Mouse (Mus musculus): ENCODE results near the gene Syde2.
"Not testable (repeated sequence)": the region's sequence is repeated elsewhere in the genome, so short reads cannot be mapped to it uniquely, and the experiment has no call there.

Syde2 gene

GRCm38 (mm10) chr3:145969031-145969501 is 18.6 kb upstream of the Syde2 start:
- no peak for DNase-seq

GRCm38 (mm10) chr3:145971501-145971900 is 16.2 kb upstream of the Syde2 start:
- DNase-seq = no peak

GRCm38 (mm10) chr3:145974986-145975385 is 12.7 kb upstream of the Syde2 start:
- DNase-seq = no peak

- no peak for DNase-seq
These were observed 2.2 kb upstream of the Syde2 start for GRCm38 (mm10) chr3:145985333-145985925.

DNA sequence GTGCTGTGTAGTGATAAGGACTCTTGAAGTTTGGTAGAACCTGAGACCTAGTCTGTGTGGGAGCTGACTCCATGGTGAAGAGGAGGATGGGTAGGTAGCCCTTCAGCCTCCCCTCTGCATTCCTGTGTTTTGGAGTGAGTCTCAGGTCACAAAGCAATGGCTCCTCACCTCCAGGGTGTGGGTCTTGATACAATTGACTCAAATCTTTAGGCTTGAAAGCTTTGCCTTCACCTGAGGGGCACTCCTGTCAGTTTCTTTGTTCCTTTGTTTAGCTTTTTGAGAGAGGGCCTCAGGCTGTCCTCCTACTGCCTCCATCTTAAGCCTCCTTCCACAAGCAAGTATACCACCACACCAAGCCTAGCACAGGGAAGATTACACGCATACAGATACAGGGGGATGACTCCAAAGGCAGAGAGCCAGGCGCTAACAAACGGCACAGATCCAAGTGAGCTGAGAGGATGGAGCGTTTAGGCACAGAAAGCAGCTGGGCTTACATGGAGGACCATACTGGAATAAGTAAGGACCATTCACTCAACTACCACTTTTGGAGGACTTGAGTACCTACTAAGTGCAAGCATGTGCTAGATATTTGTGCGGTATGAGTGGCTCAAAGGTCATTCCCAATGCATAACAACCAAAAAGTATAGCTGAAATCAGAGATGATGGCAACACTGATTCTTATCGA is 1.2 kb upstream of the Syde2 start:
- no peak for DNase-seq

DNA sequence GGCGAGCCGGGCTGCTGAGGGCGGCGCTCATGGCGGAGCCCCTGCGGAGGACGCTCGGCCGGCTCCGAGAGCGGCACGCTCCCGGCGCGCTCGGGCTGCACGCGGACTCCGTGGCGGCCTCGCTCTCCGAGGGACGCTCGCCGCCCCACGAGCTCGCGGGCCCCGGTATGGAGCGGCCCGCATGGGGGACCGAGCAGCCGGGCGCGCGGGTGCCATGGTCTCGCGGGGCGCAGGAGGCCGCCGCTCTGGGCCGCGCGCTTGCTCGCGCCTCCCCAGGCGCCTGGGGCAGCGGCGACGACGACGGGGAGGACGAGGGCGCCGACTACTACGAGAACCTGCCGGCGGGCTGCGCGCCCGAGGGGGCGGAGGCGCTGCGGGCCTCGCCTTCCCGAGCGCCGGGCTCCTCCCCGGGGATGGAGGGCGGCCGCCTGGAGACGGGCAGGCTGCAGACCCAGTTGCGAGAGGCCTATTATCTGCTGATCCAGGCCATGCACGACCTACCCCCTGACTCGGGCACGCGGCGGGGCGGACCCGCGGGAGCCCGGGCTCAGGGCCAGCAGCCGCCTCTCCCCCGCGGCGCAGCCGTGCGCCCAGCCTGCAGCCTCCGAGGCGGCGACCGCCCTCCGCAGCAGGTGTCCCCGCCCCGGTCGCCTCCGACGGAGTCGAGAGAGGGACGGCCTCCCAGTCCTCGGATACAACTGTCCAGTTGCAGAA is 457 bp downstream of the Syde2 start:
- peak; percentile 67 for DNase-seq

DNA sequence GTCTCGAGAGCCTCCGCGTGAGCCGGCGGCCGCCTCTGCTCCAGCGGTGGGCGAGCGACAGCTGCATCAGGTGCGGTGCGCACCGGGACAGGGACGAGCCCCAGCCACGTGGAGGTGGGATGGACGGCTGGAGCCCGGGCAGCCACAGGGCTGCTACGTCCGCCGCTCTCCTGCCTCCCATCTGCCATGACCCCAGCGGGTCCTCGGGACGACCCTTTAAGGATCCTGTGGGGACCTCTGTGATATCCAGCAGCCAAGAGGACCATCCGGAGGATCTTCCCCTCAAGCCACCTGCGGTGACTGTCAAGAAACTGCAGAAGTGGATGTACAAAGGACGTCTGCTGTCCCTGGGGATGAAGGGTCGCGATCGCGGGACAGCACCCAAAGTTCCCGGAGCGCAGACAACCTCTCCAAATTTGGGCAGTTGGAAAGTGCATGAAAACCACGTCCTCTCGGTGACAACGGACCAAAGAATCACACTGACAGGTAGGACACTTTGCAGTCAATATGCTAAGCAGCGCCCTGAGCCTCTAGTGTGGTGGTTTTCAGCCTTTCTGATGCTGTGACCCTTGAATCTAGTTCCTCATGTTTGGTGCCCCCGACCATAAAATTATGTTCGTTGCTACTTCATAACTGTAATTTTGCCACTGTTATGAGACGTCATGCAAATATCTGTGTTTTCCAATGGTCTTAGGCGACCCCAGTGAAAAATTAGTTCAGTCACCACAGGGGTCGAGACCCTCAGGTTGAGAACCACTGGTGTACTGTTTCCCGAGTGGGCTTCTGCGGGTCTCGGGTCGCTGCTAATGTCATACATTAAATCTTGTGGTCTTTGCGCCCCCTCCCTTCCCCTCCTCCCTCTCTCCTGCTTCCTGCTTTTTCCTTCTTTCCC is 1.3 kb downstream of the Syde2 start:
- DNase-seq = peak; percentile 15

GRCm38 (mm10) chr3:145989576-145990081 is 2.0 kb downstream of the Syde2 start:
- DNase-seq = peak; percentile 16

- DNase-seq = no peak
These were observed 3.5 kb downstream of the Syde2 start for GRCm38 (mm10) chr3:145991130-145991529.

GRCm38 (mm10) chr3:145991976-145992730 is 4.5 kb downstream of the Syde2 start:
- no peak for DNase-seq

DNA sequence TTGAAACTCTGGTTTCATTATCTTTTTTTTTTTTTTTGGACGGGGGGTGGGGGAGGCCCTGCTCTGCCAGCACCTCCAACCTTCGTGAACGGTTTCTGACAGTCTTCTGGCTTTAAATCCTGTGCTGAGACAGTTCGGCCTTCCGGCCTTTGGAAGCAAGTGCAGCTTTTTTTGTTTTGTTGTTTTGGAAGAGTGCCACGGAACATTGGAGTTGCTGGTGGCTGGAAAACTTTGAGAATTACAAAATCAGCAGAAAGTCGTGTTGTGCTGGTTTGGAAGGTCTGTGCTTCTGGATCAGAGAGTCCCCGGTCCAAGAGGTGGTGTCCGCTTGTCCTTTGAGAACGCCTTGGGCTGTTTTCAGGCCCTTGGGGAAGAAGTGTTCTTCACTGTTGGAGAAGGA is 5.1 kb downstream of the Syde2 start:
- DNase-seq = no peak

DNA sequence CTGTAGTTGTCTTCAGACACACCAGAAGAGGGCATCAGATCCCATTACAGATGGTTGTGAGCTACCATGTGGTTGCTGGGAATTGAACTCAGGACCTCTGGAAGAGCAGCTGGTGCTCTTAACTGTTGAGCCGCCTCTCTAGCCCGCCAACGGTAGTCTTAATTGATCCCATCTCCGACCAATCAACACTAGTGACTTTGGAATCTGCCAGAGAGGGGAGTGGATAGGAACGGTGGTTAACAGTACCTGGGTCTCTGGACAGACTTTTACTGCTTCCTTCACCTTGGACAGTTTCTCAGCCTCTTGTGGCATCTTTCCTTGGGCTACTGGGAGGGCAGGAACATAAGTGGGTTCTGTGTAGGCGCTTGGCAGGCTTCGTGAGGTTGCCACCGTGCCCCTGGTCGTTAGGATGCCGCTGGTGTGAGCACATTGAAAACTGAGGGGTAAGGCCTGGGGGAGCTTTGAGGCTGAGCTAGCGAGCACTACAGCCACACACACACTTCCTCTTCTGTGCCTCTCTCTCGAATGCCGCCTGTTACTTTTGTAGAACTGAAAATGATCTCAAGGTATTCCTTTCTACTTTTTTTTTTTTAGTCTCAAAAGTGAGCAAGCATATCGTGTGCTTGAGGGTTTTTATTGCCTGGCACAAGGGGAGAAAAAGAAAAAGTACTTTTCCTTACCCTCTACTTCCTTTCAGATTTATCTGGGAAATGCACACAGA is 6.0 kb downstream of the Syde2 start:
- no peak for DNase-seq

DNA sequence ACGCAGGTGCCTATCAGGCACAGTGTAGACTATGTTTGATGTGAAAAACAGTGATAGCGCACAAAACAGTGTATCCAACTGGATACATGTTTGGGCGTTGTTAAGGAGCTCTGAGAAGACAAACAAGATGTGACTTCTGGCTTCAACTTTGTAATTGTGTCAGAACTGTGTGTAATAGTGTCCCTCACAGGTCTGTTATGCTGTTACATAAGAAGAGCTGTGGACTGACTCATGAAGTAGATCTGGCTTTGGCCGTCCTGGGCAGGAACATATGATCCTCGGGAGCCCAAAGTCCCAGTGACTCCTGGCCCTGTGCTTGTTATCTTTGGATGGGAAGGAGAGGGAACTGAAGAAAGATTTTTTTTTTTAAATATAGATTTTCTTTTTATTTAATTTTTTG is 7.8 kb downstream of the Syde2 start:
- no peak for DNase-seq

DNA sequence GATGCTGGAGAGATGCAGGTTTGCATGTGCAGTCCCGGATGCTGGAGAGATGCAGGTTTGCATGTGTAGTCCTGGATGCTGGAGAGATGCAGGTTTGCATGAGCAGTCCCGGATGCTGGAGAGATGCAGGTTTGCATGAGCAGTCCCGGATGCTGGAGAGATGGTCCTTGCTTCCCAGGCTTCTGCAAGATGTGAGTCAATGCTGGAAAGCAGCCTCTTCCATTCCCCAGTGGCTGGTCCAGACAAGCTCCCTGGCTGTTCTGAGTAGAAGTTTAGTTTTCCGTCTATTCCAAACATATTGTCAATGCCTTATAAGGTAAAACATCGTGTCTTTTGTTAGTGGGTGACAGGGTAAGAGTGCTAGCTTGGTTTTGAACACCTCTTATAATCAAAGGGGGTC is 8.9 kb downstream of the Syde2 start:
- not testable (repeated sequence) for DNase-seq

- no peak for DNase-seq
These were observed 16.8 kb downstream of the Syde2 start for GRCm38 (mm10) chr3:146004347-146005051.

- DNase-seq = no peak
These were observed 20.2 kb downstream of the Syde2 start for GRCm38 (mm10) chr3:146007872-146008271.

- DNase-seq = no peak
These were observed 22.4 kb downstream of the Syde2 start for GRCm38 (mm10) chr3:146009859-146010645.

DNA sequence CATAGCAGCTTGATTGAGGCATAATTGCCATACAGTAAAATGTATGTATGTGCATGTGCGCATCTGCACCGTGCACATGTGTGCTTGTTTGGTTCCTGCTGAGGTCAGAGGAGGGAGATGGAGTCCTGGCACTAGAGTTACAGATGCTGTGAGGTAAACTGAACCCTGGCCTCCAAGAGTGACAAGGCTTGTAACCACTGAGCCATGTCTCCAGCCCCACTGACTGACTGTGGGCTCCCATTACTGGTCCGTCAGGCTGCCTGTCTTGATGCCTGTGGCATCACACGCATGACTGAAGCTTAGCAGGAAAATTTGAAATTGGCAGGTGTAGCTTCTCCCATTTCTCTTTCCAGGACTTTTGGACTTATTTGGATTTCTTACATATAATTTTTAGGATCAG is 23.1 kb downstream of the Syde2 start:
- DNase-seq = no peak

- DNase-seq = no peak
These were observed 24.0 kb downstream of the Syde2 start for GRCm38 (mm10) chr3:146011544-146012218.

Measured in thymus, postnatal 4 days (tissue).